Mouse (Mus musculus): ENCODE data around the gene Derl2. TPM values are rescaled to one million over a fixed set of nuclear protein-coding genes. Genes with fewer than 3 reads are reported as not detected.
A peak's percentile ranks its signal among the peaks of the same experiment; 100 is the strongest.

The Derl2 gene
- 41.4 and 46.3 TPM in 2 replicates for polyA plus RNA-seq (2014; fragmentation: Nextera tagmentation; extraction: Ambion mirVana)

GRCm38 (mm10) chr11:71019201-71020068 is at the start of gene Derl2, which contains the start of gene Mis12:
Derl2 (minus strand) TSS chr11:71019841.
Mis12 (plus strand) TSS chr11:71019611.
- Histone ChIP-seq H3K27me3 (replicated peaks; ENCODE audit: control insufficient read depth, insufficient read depth, low read length) (no peaks in the 10 kb centered on the region), H3K27ac (replicated peaks; ENCODE audit: low read depth, low read length) (peak within 1 kb of the TSS; percentile 92), H3K9me3 (ENCODE audit: control insufficient read depth, low read length) (no peaks in the 10 kb centered on the region), H3K36me3 (ENCODE audit: control insufficient read depth, insufficient read depth, low read length) (peaks cover 25% of the 10 kb centered on the region), H3K4me2 (ENCODE audit: low read depth, low read length) (peak within 1 kb of the TSS; percentile 89), H3K4me1 (ENCODE audit: control insufficient read depth, insufficient read depth, low read length) (peaks cover 19% of the 10 kb centered on the region; the same call in 1 of the 2 replicates), H3K9ac (ENCODE audit: low read depth, low read length) (peak within 1 kb of the TSS; percentile 89), H3K4me3 (ENCODE audit: low read depth, low read length) (peak within 1 kb of the TSS; percentile 89)
- ATAC-seq (ENCODE audit: low read depth): peak; percentile 99
- DNase-seq (ENCODE audit: low spot score): peak; percentile 100
- WGBS: under 1% methylated on average over 56 of the region's 71 CpGs

GRCm38 (mm10) chr11:71052554-71052953 is 32.9 kb upstream of the Derl2 start:
- H3K27me3 ChIP-seq (replicated peaks; ENCODE audit: control insufficient read depth, insufficient read depth, low read length): no peaks in the 10 kb centered on the region
- peak; percentile 65 for DNase-seq (ENCODE audit: low spot score)
- 11% methylated on average over 1 of the region's 1 CpGs for WGBS
- no peak overlapping the region for H3K4me3 ChIP-seq (ENCODE audit: low read depth, low read length)
- H3K36me3 ChIP-seq (ENCODE audit: control insufficient read depth, insufficient read depth, low read length): no peaks in the 10 kb centered on the region
- H3K9ac ChIP-seq (ENCODE audit: low read depth, low read length): no peak overlapping the region
- H3K27ac ChIP-seq (replicated peaks; ENCODE audit: low read depth, low read length): no peak overlapping the region
- H3K4me2 ChIP-seq (ENCODE audit: low read depth, low read length): no peak overlapping the region
- no peak for ATAC-seq (ENCODE audit: low read depth)
- H3K4me1 ChIP-seq (ENCODE audit: control insufficient read depth, insufficient read depth, low read length): no peaks in the 10 kb centered on the region
- H3K9me3 ChIP-seq (ENCODE audit: control insufficient read depth, low read length): no peaks in the 10 kb centered on the region

- H3K4me3 ChIP-seq (ENCODE audit: low read depth, low read length): no peak overlapping the region
- 96% methylated on average over 5 of the region's 5 CpGs for WGBS
- no peak overlapping the region for H3K9ac ChIP-seq (ENCODE audit: low read depth, low read length)
- H3K27me3 ChIP-seq (replicated peaks; ENCODE audit: control insufficient read depth, insufficient read depth, low read length): no peaks in the 10 kb centered on the region
- no peaks in the 10 kb centered on the region for H3K4me1 ChIP-seq (ENCODE audit: control insufficient read depth, insufficient read depth, low read length)
- H3K9me3 ChIP-seq (ENCODE audit: control insufficient read depth, low read length): no peaks in the 10 kb centered on the region
- H3K27ac ChIP-seq (replicated peaks; ENCODE audit: low read depth, low read length): no peak overlapping the region
- ATAC-seq (ENCODE audit: low read depth) (no peak), DNase-seq (ENCODE audit: low spot score) (no peak)
- H3K4me2 ChIP-seq (ENCODE audit: low read depth, low read length): no peak overlapping the region
- H3K36me3 ChIP-seq (ENCODE audit: control insufficient read depth, insufficient read depth, low read length): no peaks in the 10 kb centered on the region
Measured at GRCm38 (mm10) chr11:71039526-71040298, 20.1 kb upstream of the Derl2 start.

- DNase-seq (ENCODE audit: low spot score) (peak; percentile 96), ATAC-seq (ENCODE audit: low read depth) (peak; percentile 98)
- Histone ChIP-seq H3K9ac (ENCODE audit: low read depth, low read length) (peak within 1 kb of the TSS; percentile 76), H3K27me3 (replicated peaks; ENCODE audit: control insufficient read depth, insufficient read depth, low read length) (no peaks in the 10 kb centered on the region), H3K4me1 (ENCODE audit: control insufficient read depth, insufficient read depth, low read length) (peaks cover 8% of the 10 kb centered on the region; the same call in 1 of the 2 replicates), H3K4me2 (ENCODE audit: low read depth, low read length) (peak within 1 kb of the TSS; percentile 63), H3K4me3 (ENCODE audit: low read depth, low read length) (peak within 1 kb of the TSS; percentile 59), H3K36me3 (ENCODE audit: control insufficient read depth, insufficient read depth, low read length) (no peaks in the 10 kb centered on the region), H3K27ac (replicated peaks; ENCODE audit: low read depth, low read length) (peak within 1 kb of the TSS; percentile 74), H3K9me3 (ENCODE audit: control insufficient read depth, low read length) (no peaks in the 10 kb centered on the region)
- WGBS: under 1% methylated on average over 25 of the region's 31 CpGs
Measured at GRCm38 (mm10) chr11:71033163-71033761, 13.6 kb upstream of the Derl2 start, which contains the start of gene 6330403K07Rik. 6330403K07Rik (minus strand) TSS chr11:71033513.

GRCm38 (mm10) chr11:71032491-71033162 is 13.0 kb upstream of the Derl2 start:
- peak; percentile 30; the same call in 1 of the 2 replicates for ATAC-seq (ENCODE audit: low read depth)
- H3K4me1 ChIP-seq (ENCODE audit: control insufficient read depth, insufficient read depth, low read length): peaks cover 8% of the 10 kb centered on the region; the same call in 1 of the 2 replicates

GRCm38 (mm10) chr11:71032070-71032469 is 12.4 kb upstream of the Derl2 start:
- Histone ChIP-seq H3K9ac (ENCODE audit: low read depth, low read length) (peak overlapping the region; percentile 76), H3K27me3 (replicated peaks; ENCODE audit: control insufficient read depth, insufficient read depth, low read length) (no peaks in the 10 kb centered on the region), H3K4me3 (ENCODE audit: low read depth, low read length) (peak overlapping the region; percentile 59), H3K27ac (replicated peaks; ENCODE audit: low read depth, low read length) (peak overlapping the region; percentile 74), H3K4me1 (ENCODE audit: control insufficient read depth, insufficient read depth, low read length) (peaks cover 8% of the 10 kb centered on the region; the same call in 1 of the 2 replicates), H3K9me3 (ENCODE audit: control insufficient read depth, low read length) (no peaks in the 10 kb centered on the region), H3K36me3 (ENCODE audit: control insufficient read depth, insufficient read depth, low read length) (peaks cover 10% of the 10 kb centered on the region), H3K4me2 (ENCODE audit: low read depth, low read length) (peak overlapping the region; percentile 63)
- ATAC-seq (ENCODE audit: low read depth): no peak
- no peak for DNase-seq (ENCODE audit: low spot score)
- 55% methylated on average over 7 of the region's 7 CpGs for WGBS

More at GRCm38 (mm10) chr11:71032491-71033162, 13.0 kb upstream of the Derl2 start:
- Histone ChIP-seq H3K9ac (ENCODE audit: low read depth, low read length) (peak overlapping the region; percentile 76), H3K27ac (replicated peaks; ENCODE audit: low read depth, low read length) (peak overlapping the region; percentile 74), H3K27me3 (replicated peaks; ENCODE audit: control insufficient read depth, insufficient read depth, low read length) (no peaks in the 10 kb centered on the region), H3K4me3 (ENCODE audit: low read depth, low read length) (peak overlapping the region; percentile 59), H3K4me2 (ENCODE audit: low read depth, low read length) (peak overlapping the region; percentile 63), H3K9me3 (ENCODE audit: control insufficient read depth, low read length) (no peaks in the 10 kb centered on the region), H3K36me3 (ENCODE audit: control insufficient read depth, insufficient read depth, low read length) (peaks cover 4% of the 10 kb centered on the region)
- DNase-seq (ENCODE audit: low spot score): peak; percentile 36
- 5% methylated on average over 25 of the region's 26 CpGs for WGBS

- Histone ChIP-seq H3K4me1 (ENCODE audit: control insufficient read depth, insufficient read depth, low read length) (peaks cover 8% of the 10 kb centered on the region; the same call in 1 of the 2 replicates), H3K9me3 (ENCODE audit: control insufficient read depth, low read length) (no peaks in the 10 kb centered on the region), H3K27ac (replicated peaks; ENCODE audit: low read depth, low read length) (no peak overlapping the region), H3K9ac (ENCODE audit: low read depth, low read length) (no peak overlapping the region), H3K27me3 (replicated peaks; ENCODE audit: control insufficient read depth, insufficient read depth, low read length) (no peaks in the 10 kb centered on the region), H3K36me3 (ENCODE audit: control insufficient read depth, insufficient read depth, low read length) (peaks cover 33% of the 10 kb centered on the region), H3K4me3 (ENCODE audit: low read depth, low read length) (no peak overlapping the region), H3K4me2 (ENCODE audit: low read depth, low read length) (no peak overlapping the region)
- DNase-seq (ENCODE audit: low spot score): no peak
- 71% methylated on average over 3 of the region's 3 CpGs for WGBS
- no peak for ATAC-seq (ENCODE audit: low read depth)
Measured at GRCm38 (mm10) chr11:71029403-71030118, 9.9 kb upstream of the Derl2 start.
